Mouse (Mus musculus) T-helper 1 cell (primary cell): ENCODE measurements around the gene Ints6l.

Experiments used
- in situ Hi-C: fragments of 300-600 bp; cut with MboI, MseI; formaldehyde crosslinking; loops from one replicate; pipeline ENCODE4 v1.15.1; 2025; ENCODE audit warnings: high pct_unique_total_duplicates

Ints6l gene

DNA sequence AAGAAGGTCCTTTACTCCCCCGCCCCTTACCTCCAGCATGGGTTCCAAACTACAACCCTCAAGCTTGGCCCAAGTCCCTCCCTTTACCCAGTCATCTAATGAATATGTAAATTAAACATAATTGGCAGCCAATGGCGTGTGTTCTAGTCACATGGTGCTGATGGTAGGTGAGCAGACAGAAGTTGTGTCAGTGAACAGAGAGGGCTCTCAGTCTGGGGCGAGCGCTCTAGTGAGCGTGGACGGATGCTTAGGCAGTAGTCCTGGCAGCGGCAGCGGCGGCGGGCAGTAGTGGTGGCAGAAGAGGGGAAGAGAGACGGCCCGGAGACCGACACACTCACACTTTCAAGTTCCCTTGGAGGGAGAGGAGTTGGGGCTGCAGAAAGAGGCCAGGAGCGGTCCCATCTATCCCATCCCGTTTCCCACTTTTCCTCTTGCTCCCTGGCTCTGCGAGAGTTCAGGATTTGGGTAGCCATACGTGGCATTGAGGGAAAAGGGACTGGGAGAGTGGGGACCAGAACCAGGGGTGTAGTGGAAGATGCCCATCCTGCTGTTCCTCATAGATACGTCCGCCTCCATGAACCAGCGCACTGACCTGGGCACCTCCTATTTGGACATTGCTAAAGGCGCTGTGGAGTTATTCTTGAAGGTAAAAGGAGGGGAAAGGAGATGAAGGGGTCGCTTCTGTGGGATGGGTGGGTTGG lies at the start of gene Ints6l:
Gene Ints6l, plus strand, starts transcription at position 187 of the 701 bp plus-strand sequence.
- in situ Hi-C loops: no loop called here

- in situ Hi-C loops: no loop called here
Measured at GRCm38 (mm10) chrX:56405482-56405881, 49.2 kb upstream of the Ints6l start.

DNA sequence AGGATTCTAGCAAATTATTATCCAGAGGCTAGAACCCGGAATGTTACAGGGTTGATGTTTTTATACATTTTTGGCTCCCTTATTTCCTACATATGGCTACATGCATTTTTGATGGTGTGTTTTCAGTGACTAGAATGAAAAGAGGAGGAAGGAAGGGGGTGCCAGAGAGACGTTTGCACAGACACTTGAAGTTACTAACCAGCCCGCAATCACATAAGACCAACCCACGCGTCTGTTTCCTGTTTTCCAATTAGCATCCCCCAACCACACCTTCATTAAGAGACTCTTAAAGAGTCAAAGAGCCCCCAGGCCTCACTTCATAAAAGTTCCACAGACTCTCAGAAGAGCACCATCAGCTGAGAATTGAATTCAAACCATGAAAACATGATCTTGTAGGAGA lies 48.5 kb upstream of the Ints6l start:
- in situ Hi-C loops: no loop called here

- in situ Hi-C loops: loop anchor here (5.0 kb wide), 1 partner anchor 76 kb away; no protein-coding TSS in a partner anchor
Measured at GRCm38 (mm10) chrX:56416277-56416676, 38.4 kb upstream of the Ints6l start.

DNA sequence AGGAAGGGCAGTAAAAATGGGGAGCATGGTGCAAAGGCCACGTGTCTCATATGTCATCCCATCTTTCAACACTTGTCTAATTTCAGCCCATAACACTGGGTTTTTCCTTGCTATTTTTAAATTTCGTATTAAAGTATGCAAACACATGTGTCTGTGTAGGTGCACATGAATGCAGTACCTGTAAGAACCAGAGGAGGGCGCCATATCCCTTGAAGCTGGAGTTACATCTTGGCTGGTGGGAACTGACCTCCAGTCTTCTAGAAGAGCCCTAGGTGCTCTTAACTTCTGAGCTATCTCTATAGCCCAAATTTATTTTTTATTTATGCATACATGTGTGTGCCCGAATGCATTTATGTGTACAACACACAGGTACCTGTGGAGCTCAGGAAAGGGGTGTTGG lies 37.1 kb upstream of the Ints6l start:
- in situ Hi-C loops: loop anchor here (5.0 kb wide), 1 partner anchor 75 kb away; no protein-coding TSS in a partner anchor

- in situ Hi-C loops: no loop called here
Measured at GRCm38 (mm10) chrX:56430601-56431000, 24.1 kb upstream of the Ints6l start.

GRCm38 (mm10) chrX:56435758-56436283 lies 18.8 kb upstream of the Ints6l start:
- in situ Hi-C loops: no loop called here

DNA sequence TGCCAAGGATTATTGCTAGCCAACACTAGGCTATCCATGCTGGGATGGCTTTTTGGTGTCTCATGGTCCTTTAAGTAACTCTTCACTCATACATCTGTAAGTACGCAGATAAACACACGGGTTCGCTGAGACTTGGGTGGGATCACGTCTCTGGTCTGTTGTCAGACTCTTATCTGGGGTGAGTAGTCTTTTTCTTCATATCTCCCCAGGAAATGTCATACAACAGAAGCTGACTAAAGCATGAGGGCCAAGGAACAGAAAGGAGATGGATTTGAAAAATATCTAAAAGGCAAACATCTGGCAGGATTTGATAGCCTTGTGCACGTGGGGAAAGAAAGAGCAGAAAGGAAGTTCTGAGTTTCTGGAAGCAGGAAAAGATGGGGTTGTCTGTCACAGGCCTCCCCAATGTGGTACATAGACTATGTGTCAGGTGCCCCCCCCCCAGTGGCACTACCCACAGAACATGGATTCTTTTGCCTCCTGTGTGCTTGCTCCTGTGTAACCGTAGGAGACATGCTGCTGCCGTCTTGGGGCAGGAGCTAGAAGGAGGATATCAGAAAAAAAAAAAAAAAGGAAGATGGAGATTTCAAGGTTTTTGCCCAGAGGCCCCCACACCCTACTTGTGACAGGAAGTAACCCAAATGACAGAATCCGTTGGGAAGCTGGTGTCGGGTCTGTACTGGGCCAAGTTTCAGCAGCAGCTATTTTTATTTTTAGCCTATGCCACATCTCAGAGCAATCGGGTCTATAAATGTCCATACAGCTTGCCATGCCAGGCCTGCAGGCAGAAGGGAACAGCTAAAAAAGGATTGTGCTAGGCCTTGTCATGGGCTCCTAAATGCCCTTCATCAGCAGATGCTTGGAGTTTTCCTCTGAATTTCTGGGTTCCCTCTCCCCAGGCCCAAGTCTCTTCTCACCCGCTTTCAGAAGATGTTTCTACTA lies 7.9 kb upstream of the Ints6l start:
- in situ Hi-C loops: no loop called here

DNA sequence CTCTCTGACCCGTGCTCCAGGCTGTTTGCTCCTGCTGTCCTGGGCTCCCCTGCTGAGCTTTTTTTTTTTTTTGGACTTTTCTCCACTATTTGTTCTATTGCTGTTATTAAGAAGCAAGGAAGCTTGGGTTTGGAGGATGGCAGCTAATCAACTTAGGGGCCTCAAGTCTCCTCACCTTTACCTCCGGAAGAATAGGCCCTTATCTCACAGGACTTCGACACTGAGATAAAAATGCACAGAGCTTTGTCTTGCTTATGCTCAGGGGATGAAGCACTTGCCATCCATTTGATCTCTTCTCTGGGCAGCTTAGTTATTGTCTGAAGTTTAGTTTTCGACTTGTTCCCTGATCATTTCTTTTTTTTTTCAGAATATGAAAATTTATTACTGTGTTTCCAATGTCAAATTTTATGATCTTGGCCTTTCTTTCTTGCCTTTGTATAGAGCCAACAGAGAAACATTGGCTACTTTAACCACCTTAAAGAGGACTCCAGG lies 7.1 kb upstream of the Ints6l start, which contains the start of gene Gm2174:
Gene Gm2174, plus strand, starts transcription at position 442 of the 492 bp plus-strand sequence.
- in situ Hi-C loops: no loop called here

- in situ Hi-C loops: no loop called here
Measured at GRCm38 (mm10) chrX:56455372-56456246, 952 bp downstream of the Ints6l start.

DNA sequence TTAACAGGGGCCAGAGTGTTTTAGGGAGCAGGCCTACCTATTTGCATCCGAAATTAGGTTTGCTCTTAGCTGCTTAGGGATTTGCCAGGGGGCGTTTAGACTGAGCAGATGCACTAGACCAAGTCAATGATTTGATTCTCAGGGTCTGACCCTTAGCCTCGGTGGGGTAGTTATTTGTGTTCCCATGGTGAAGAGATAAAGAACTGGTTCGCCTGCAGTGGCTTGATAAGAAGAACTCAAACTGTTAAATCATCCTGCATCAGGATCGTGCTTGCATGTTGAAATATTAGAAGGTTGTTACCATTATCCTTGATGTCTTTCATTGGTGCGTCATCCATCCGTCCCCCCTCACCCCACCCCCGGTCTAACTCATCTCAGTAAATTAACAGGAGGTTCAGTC lies 1.7 kb downstream of the Ints6l start:
- in situ Hi-C loops: no loop called here

DNA sequence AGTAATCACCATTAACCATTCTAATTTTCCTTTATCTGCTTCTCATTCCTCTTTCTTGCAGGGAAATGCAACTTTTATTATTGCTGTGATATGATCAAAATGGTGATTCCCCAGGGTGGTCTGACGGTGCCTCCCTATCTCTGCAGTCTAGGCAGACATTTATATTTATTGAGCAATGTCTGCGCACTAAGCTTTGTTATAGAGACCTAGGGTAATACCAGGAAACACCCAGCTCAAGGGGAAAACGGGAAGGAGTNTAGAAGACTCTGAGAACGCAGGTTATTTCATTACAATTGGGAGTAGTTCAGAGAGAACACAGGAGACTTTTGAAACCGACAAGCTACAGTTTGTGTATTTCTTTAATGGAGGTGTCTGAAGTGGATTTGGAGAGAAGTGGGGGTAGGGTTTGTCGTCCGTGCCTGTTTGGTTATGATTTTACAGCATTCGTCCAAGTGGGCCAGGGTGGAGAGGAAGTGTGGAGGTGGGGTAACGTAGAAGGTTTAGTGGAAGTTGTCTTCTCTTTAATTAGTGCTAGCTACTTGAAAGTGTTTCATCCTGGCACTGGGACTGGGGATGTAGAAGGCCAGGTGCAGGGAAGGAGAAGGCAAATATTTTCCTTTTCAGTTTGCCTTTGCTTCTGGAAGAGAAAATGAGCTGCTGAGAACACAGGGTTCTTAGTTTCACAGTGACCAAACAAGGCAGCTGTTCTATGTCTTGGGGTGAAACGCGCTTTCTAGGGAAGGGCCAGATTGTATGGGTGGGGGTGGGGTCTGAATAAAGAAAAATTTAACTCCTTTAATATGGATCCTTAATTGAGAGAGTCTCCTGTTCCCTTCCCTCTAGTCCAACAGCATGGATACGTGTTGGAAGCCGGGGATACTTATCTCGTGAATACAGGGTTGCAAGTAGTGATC lies 7.6 kb downstream of the Ints6l start:
- in situ Hi-C loops: no loop called here

GRCm38 (mm10) chrX:56464906-56465305 lies 10.2 kb downstream of the Ints6l start:
- in situ Hi-C loops: no loop called here

- in situ Hi-C loops: no loop called here
Measured at GRCm38 (mm10) chrX:56467688-56468087, 13.0 kb downstream of the Ints6l start.

GRCm38 (mm10) chrX:56468422-56468821 lies 13.8 kb downstream of the Ints6l start:
- in situ Hi-C loops: no loop called here

DNA sequence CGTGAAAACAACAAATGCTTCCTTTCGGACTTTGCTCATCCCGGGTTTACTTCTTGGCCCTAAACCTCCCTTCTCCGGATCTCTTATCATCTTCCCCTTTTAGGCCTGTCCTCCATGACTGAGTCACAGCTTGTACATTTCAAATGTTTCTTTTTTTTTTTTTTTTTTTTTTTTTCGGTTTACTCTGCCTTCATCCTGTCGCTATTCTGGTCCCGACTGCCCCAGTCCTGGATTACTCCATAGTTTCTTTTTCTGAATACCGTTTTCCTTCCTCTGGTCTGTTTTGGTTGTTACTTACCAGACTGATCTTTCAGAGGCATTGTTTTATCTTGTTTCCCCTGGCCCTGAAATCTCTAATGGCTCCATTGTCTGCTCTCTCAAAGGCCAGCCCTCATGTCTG lies 19.4 kb downstream of the Ints6l start:
- in situ Hi-C loops: no loop called here

DNA sequence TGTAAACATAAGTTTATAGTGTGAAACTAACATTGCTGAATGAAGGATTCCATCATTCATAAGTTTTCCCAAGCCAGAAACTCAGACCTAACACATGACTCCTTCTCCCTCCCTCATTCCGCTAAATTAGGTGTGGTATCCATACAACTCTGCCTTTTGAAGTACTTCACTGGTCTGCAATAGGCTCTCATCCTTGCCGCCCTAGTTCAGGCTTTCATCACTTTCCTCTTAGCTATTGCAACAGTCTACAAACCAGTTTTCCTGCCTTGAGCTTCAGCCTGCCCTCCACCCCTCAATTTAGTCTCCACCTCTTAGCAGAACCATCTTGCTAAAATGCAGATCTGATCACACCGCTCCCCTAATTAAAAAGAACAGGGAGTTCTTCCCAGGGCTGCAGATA lies 22.9 kb downstream of the Ints6l start:
- in situ Hi-C loops: no loop called here

- in situ Hi-C loops: no loop called here
Measured at GRCm38 (mm10) chrX:56481906-56482305, 27.2 kb downstream of the Ints6l start.

DNA sequence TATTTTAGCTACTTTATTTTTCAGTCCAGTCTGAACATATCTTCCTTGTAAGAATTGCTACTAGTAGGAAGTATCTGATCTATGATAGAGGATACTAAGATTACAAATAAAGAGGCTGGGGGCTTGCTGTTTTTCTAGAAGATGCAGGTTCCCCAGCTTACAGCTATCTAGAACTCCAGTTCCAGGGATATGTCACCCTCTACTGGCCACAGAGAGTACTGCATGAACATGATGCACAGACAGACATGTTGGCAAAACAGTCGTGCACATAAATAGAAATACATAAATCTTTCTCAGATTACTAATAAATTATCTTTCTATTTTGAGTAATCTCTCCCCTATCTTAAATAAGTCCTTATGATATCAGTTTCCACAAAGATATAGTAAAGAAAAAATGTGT lies 35.1 kb downstream of the Ints6l start:
- in situ Hi-C loops: loop anchor here (5.0 kb wide), 1 partner anchor 72 kb away; no protein-coding TSS in a partner anchor

- in situ Hi-C loops: no loop called here
Measured at GRCm38 (mm10) chrX:56497241-56497640, 42.6 kb downstream of the Ints6l start.
